Mouse (Mus musculus) hindbrain, embryonic 11.5 days (tissue): ENCODE measurements at regions not wholly inside any gene's neighbourhood (a gene's known extent, or its start where the extent isn't known, plus 50 kb on each side); places are given as distances from the start of the nearest gene placed in this dataset.

Experiments
- ATAC-seq: fragments of 200-750 bp; cut with Nextera tagmentation; 2 replicates; pipeline ENCODE4 v1.8.0; 2017; ENCODE audit warnings: mild to moderate bottlenecking, moderate TSS enrichment, moderate library complexity; ENCODE audit not compliant: low FRiP score
- DNase-seq: peaks from one replicate; pipeline ENCODE4 v3.0.0-alpha.2; 2015; ENCODE audit warnings: low spot score
- H3K27ac ChIP-seq: fragments of 300-500 bp; sonication (generic); 2 replicates; pipeline ENCODE4 v1.5.1; 2014; ENCODE audit warnings: mild to moderate bottlenecking, low read depth, low read length
- H3K27me3 ChIP-seq: fragments of 300-500 bp; sonication (generic); 2 replicates; pipeline ENCODE4 v1.6.1; 2014; ENCODE audit warnings: mild to moderate bottlenecking, low read length, moderate library complexity, mixed read lengths; ENCODE audit not compliant: control insufficient read depth, insufficient read depth
- H3K36me3 ChIP-seq: fragments of 300-500 bp; sonication (generic); 2 replicates; pipeline ENCODE4 v1.6.1; 2014; ENCODE audit warnings: mild to moderate bottlenecking, low read length, moderate library complexity, mixed read lengths; ENCODE audit not compliant: control insufficient read depth, insufficient read depth
- H3K4me1 ChIP-seq: fragments of 300-500 bp; sonication (generic); replicated peaks from 2 replicates; pipeline ENCODE4 v1.6.1; 2014; ENCODE audit warnings: low read length, mixed read lengths; ENCODE audit not compliant: control insufficient read depth, insufficient read depth
- H3K4me2 ChIP-seq: fragments of 300-500 bp; sonication (generic); replicated peaks from 2 replicates; pipeline ENCODE4 v1.6.1; 2014; ENCODE audit warnings: mild to moderate bottlenecking, low read depth, low read length
- H3K4me3 ChIP-seq: fragments of 300-500 bp; sonication (generic); 2 replicates; pipeline ENCODE4 v1.5.1; 2014; ENCODE audit warnings: low read depth, low read length
- H3K9ac ChIP-seq: fragments of 300-500 bp; sonication (generic); 2 replicates; pipeline ENCODE4 v1.6.1; 2014; ENCODE audit warnings: low read depth, low read length
- H3K9me3 ChIP-seq: fragments of 300-500 bp; sonication (generic); 2 replicates; pipeline ENCODE4 v1.6.1; 2016; ENCODE audit warnings: low read length; ENCODE audit not compliant: control insufficient read depth
- WGBS: fragments of 180-500 bp; shearing (Covaris S2); extraction: QIAGEN DNeasy Blood & Tissue Kit; methylation state at CpG from one replicate; pipeline ENCODE4 v1.1.7; 2014; 5-methylcytosine and 5-hydroxymethylcytosine counted together

DNA sequence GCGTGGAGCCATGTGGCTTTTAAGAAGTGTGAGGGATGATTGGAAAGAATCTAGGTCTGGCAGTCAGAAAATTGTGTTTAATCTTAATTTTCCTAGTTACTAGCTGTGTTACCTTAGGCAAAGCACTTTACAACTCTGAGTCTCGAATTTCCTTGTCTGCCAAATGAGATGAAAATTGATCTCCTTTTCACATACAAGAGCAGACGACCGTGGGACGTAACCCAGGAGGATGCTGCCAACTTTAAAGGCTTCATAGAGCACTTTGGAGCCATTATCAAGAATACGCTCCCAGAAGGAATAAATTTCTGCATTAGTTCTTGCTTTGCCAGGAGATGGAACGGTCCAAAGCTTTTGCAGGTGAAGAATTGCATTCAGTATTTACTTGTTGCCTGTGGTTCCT lies 457.6 kb downstream of the Bcl11a start:
- no peak overlapping the region for H3K27ac ChIP-seq
- no peak for DNase-seq
- no peaks in the 10 kb centered on the region for H3K27me3 ChIP-seq
- 77% methylated on average over 7 of the region's 7 CpGs for WGBS
- H3K36me3 ChIP-seq, result no peaks in the 10 kb centered on the region
- H3K4me3 ChIP-seq, result no peak overlapping the region
- H3K9me3 ChIP-seq, result no peaks in the 10 kb centered on the region
- H3K4me1 ChIP-seq, result no peaks in the 10 kb centered on the region
- H3K9ac ChIP-seq, result no peak overlapping the region
- no peak overlapping the region for H3K4me2 ChIP-seq
- no peak for ATAC-seq

DNA sequence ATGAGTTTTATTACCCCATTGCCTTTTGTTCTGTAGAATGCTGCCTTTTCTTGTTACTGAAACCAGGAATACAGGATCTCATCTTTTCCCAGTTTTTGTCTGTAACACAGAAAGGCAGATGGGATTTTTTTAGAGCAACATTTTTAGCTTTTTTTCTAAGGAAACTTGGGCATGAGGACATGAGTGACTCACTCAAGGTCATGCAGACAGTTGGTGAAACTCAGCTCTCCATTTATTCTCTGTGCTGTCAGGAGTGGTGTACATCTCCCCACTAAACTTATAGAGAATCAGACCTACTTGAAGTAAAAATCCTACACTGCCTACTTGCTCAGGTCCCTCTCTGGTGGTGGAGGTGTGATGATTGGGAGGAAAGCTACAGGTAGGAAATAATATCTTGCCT lies 459.9 kb downstream of the Bcl11a start:
- Histone ChIP-seq H3K27ac (no peak overlapping the region), H3K36me3 (no peaks in the 10 kb centered on the region), H3K9me3 (no peaks in the 10 kb centered on the region), H3K9ac (no peak overlapping the region), H3K4me2 (no peak overlapping the region), H3K4me1 (no peaks in the 10 kb centered on the region), H3K4me3 (no peak overlapping the region), H3K27me3 (no peaks in the 10 kb centered on the region)
- ATAC-seq, result no peak
- DNase-seq, result no peak

GRCm38 (mm10) chr11:24569655-24570054 lies 491.8 kb downstream of the Bcl11a start:
- ATAC-seq (no peak), DNase-seq (no peak)
- no peak overlapping the region for H3K27ac ChIP-seq
- H3K27me3 ChIP-seq, result no peaks in the 10 kb centered on the region
- H3K4me1 ChIP-seq, result no peaks in the 10 kb centered on the region
- H3K9me3 ChIP-seq, result no peaks in the 10 kb centered on the region
- no peak overlapping the region for H3K9ac ChIP-seq
- no peak overlapping the region for H3K4me3 ChIP-seq
- H3K4me2 ChIP-seq, result no peak overlapping the region
- no peaks in the 10 kb centered on the region for H3K36me3 ChIP-seq

- H3K4me1 ChIP-seq, result no peaks in the 10 kb centered on the region
- 76% methylated on average over 5 of the region's 5 CpGs for WGBS
- no peaks in the 10 kb centered on the region for H3K36me3 ChIP-seq
- no peak overlapping the region for H3K4me3 ChIP-seq
- H3K27me3 ChIP-seq, result no peaks in the 10 kb centered on the region
- no peak overlapping the region for H3K4me2 ChIP-seq
- no peak for DNase-seq
- H3K9me3 ChIP-seq, result no peaks in the 10 kb centered on the region
- H3K27ac ChIP-seq, result no peak overlapping the region
- no peak for ATAC-seq
- H3K9ac ChIP-seq, result no peak overlapping the region
Measured at GRCm38 (mm10) chr11:24613529-24613928, 535.7 kb downstream of the Bcl11a start.

DNA sequence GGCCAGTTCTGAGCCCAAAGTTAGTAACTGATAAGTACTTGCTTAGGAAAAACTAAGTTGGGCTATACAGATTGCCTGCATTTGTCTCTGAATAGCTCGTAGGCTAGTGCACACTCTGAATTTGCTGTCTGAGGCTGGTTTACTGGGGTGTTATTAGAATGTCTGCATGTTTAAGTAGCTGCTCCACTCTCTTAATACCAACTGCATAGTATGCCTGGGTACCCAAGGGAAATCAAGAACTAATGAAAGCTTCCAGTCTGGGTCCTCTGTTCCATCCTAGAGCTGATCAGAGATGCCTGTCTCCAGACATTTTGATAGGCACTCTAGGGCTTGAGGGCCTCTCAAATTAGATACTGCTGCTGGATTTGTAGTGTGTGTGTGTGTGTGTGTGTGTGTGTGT lies 537.6 kb downstream of the Bcl11a start:
- DNase-seq, result no peak
- H3K4me1 ChIP-seq, result no peaks in the 10 kb centered on the region
- H3K27ac ChIP-seq, result no peak overlapping the region
- H3K9ac ChIP-seq, result no peak overlapping the region
- H3K4me3 ChIP-seq, result no peak overlapping the region
- H3K4me2 ChIP-seq, result no peak overlapping the region
- ATAC-seq, result no peak
- WGBS, result 80% methylated on average over 1 of the region's 1 CpGs
- H3K36me3 ChIP-seq, result no peaks in the 10 kb centered on the region
- no peaks in the 10 kb centered on the region for H3K9me3 ChIP-seq
- H3K27me3 ChIP-seq, result no peaks in the 10 kb centered on the region

DNA sequence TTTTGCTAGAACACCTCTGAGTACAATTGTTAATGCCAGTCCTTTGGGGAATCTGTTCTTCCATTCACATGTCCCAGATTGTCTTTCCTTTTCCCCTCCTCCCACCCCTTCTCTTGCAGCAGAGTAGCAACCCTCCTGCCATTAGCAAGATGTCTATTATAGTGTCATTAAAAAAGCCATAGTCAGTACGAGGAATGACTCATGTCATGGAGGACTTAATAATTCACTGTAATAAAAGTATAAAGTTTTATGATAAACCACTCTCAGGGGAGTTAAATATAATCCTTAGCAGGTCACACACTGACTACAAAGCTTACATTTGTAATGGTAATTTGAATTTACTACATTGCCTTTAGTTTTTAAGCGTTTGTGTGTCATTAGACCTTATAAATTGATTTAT lies 540.7 kb downstream of the Bcl11a start:
- Histone ChIP-seq H3K27me3 (no peaks in the 10 kb centered on the region), H3K9ac (no peak overlapping the region), H3K4me3 (no peak overlapping the region), H3K36me3 (no peaks in the 10 kb centered on the region), H3K27ac (no peak overlapping the region), H3K4me1 (no peaks in the 10 kb centered on the region), H3K9me3 (no peaks in the 10 kb centered on the region), H3K4me2 (no peak overlapping the region)
- WGBS, result 79% methylated on average over 2 of the region's 2 CpGs
- ATAC-seq (no peak), DNase-seq (no peak)

- WGBS, result 82% methylated on average over 4 of the region's 4 CpGs
Measured at GRCm38 (mm10) chr11:24619021-24619420, 541.2 kb downstream of the Bcl11a start.

GRCm38 (mm10) chr11:24628619-24629018 lies 550.8 kb downstream of the Bcl11a start:
- ATAC-seq (no peak), DNase-seq (no peak)
- H3K4me1 ChIP-seq, result no peaks in the 10 kb centered on the region
- no peak overlapping the region for H3K4me3 ChIP-seq
- WGBS, result 64% methylated on average over 5 of the region's 5 CpGs
- H3K9me3 ChIP-seq, result no peaks in the 10 kb centered on the region
- H3K4me2 ChIP-seq, result no peak overlapping the region
- no peak overlapping the region for H3K27ac ChIP-seq
- no peaks in the 10 kb centered on the region for H3K27me3 ChIP-seq
- no peak overlapping the region for H3K9ac ChIP-seq
- H3K36me3 ChIP-seq, result no peaks in the 10 kb centered on the region

More at GRCm38 (mm10) chr11:24619021-24619420, 541.2 kb downstream of the Bcl11a start:
- DNase-seq (no peak), ATAC-seq (no peak)
- Histone ChIP-seq H3K9me3 (no peaks in the 10 kb centered on the region), H3K27me3 (no peaks in the 10 kb centered on the region), H3K4me1 (no peaks in the 10 kb centered on the region), H3K36me3 (no peaks in the 10 kb centered on the region), H3K4me3 (no peak overlapping the region), H3K4me2 (no peak overlapping the region), H3K27ac (no peak overlapping the region), H3K9ac (no peak overlapping the region)

DNA sequence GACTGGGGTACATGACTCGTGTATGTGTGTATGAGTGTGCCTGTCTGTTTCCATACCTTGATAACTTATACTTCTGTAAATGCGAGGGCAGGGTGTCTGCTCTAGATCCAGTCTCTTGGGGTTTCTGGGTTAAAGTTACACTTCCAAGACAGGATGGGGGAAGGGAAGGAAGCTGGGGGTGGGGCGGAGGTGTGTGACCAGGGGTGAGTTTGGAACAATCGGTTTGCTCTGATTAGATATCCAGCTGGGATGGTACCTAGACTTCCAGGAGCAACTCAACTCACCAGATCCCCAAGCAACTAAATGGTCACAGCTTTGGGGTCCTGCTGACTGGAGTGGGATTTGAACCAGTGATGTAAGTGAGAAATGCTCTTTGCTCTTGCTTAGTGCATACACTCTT lies 551.6 kb downstream of the Bcl11a start:
- no peak overlapping the region for H3K4me2 ChIP-seq
- H3K27ac ChIP-seq, result no peak overlapping the region
- ATAC-seq, result no peak
- H3K9ac ChIP-seq, result no peak overlapping the region
- no peaks in the 10 kb centered on the region for H3K4me1 ChIP-seq
- H3K27me3 ChIP-seq, result no peaks in the 10 kb centered on the region
- no peaks in the 10 kb centered on the region for H3K9me3 ChIP-seq
- no peak overlapping the region for H3K4me3 ChIP-seq
- 60% methylated on average over 4 of the region's 4 CpGs for WGBS
- H3K36me3 ChIP-seq, result no peaks in the 10 kb centered on the region
- DNase-seq, result no peak
